In genomic region chr1:73968712-73969511, GRCm38 (mm10) we compare ENCODE assay signal across 8 mouse cellular contexts.
A peak's percentile ranks its signal among the peaks of the same experiment; 100 is the strongest.
DNase-seq lines count a peak whose midpoint lies in the region; ATAC-seq lines count a peak whose summit lies in the region.

No protein-coding gene starts in this region.

- ATAC-seq in heart, embryonic 16.5 days (replicated peaks; ENCODE audit: extremely low read depth, insufficient read depth, low FRiP score) = peak; percentile 30

- H3K27ac ChIP-seq in heart, embryonic 16.5 days (ENCODE audit: low read length) = peak overlapping the region; percentile 74

- H3K4me1 ChIP-seq in heart, embryonic 16.5 days (ENCODE audit: control insufficient read depth, insufficient read depth, low read length) = peaks cover 73% of the 10 kb centered on the region

- no peaks in the 10 kb centered on the region for H3K9me3 ChIP-seq in heart, embryonic 16.5 days (replicated peaks; ENCODE audit: control insufficient read depth, low read length)

- no peak overlapping the region for H3K4me3 ChIP-seq in heart, embryonic 16.5 days (ENCODE audit: low read length)

- peaks cover 16% of the 10 kb centered on the region for H3K36me3 ChIP-seq in heart, embryonic 16.5 days (ENCODE audit: control insufficient read depth, insufficient read depth)

- no peaks in the 10 kb centered on the region for H3K27me3 ChIP-seq in heart, embryonic 16.5 days (ENCODE audit: control insufficient read depth, insufficient read depth, low read length)

- peak overlapping the region; percentile 23 for H3K9ac ChIP-seq in heart, embryonic 16.5 days (ENCODE audit: low read length)

- DNase-seq in ES-CJ7 (ENCODE audit: low read depth, low spot score) (peak; percentile 28), adipocyte (ENCODE audit: low spot score) (peak; percentile 86)
- DNase-seq in kidney, postnatal 4 days = peak; percentile 43 to 44
- DNase-seq in thymus, postnatal 10 days (ENCODE audit: low spot score in 2 of 2) = no peak
- no peak for DNase-seq in B cell, adult 2 months
- no peak for DNase-seq in urinary bladder, postnatal 25 days (ENCODE audit: low spot score)
- DNase-seq in layer of hippocampus, adult 18-20 months (ENCODE audit: low spot score in 2 of 2) = no peak

- H3K4me2 ChIP-seq in heart, embryonic 16.5 days (ENCODE audit: low read depth, low read length) = peak overlapping the region; percentile 31

- WGBS in heart, embryonic 16.5 days = 21% methylated on average over 13 of the region's 13 CpGs

Comparison
In these comparisons a context has a peak if more than half of its experiments do, and no peak if none do; other contexts are left out.
1. DNase-seq: peak in ES-CJ7 (single experiment), adipocyte (single experiment) and kidney, postnatal 4 days (2 of 2); none in thymus, postnatal 10 days (0 of 2), B cell, adult 2 months (0 of 2), urinary bladder, postnatal 25 days (single experiment) and layer of hippocampus, adult 18-20 months (0 of 2).